Mouse (Mus musculus) thymus, postnatal 25 days (tissue): Measurements from ENCODE around the gene Ephb1.

Experiments used
- DNase-seq: peaks from one replicate; pipeline ENCODE4 v3.0.0; 2022

Ephb1 gene

DNA sequence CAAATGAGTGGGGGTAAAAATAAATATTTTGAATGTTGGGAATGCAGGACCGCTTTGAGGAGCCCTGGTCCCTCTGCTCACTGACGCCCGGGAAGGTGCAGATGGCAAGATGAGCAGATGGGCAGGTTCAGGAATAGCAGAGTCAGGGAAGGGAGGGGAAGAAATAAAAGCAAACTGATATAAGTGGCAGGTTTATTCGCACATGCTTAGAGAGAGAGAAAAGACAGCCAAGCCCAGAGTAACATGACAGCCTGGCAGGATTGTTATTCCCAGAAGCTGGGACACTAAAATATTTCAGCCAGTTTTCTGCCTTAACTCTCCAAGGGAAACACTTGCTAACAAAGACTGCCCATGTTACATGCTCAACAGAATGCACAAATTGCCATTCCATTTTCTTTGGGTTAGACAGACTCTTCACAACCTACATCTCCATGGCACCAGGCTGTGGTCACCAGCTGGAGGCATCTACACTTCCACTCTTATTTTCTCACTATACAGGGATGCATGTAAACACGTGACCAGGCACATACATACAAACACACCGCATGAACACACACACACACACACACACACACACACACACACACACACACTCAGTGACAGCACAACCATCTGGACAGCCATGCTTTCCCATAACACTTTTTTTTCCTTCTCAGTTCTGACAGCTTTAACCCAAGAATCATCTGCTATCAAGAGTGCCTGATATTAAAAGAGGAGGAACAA is 315.3 kb downstream of the Ephb1 start:
- no peak for DNase-seq

DNA sequence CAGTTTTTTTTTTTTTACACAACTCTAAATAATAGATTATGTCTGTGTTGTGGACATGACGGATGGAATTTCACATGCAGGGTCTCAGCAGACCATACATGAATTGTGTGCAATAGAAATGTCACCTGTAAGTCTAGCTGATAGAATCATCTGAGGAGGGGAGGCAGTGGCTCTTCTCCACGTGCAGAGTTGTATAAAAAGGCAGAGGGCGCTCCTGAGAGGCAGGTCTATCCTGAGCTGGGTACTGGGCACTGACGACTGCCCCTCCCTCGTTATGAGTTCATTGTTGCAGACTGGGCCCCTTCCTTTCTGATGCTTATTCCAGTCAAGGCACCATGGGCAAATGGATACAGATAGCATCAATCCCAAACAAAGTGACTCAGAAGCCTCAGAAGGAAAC is 318.4 kb downstream of the Ephb1 start:
- no peak for DNase-seq

DNA sequence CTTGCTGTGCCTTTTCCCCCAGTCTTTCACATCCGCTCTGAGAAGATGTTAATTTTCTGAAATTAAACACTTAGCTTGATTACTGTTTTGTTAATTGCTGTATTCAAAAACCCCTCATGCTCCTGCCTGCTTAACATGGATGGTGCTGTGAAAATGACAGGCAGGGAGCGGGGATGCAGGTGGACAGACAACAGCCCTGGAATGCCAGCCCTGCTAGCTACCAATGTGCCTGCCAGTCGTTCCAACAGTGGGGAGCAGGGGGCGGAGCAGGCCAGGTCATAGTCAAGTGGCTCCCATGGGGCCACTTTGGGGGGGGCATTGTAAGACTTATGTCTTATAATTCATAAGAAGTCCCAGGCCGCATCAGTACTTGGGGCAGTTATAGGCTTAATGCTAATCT is 321.3 kb downstream of the Ephb1 start:
- DNase-seq, result no peak

DNA sequence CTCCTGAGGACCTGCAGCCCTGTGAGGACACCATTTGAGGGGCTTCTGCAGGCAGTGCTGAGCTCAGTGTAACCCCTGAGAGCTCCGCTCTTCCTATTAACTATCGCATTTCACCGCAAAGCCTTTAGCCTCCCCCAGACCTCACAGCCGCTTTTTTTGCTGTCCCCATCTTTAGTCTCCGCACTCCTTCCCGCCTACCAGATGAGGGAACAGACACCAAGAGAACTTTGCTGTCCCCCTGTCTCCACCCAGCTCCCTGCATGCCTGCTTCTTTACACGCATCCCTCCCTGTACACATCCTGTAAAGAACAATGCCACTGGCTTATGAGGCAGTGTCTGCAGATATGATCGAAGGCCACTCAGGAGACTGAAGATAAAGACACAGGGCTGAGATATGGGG is 322.1 kb downstream of the Ephb1 start:
- DNase-seq, result no peak

DNA sequence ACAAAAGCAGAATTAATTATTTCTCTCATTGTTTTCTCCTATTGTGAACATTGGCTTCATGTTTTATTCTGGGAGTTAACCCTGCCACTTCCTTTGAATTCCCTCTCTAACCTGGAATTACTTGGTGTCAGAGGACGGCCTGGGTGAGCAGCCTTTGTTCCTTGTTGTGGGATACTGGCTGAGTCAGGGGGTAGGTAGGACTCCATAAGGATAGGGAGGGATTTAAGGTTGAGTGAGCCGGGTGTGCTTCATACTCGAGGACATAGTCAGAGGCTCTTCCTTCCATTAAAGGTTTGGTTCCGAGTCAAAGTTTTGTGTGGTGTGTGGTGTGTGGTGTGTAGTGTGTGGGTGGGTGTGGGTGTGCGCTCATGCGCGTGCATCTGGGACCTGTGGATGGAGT is 324.8 kb downstream of the Ephb1 start:
- DNase-seq, result no peak

DNA sequence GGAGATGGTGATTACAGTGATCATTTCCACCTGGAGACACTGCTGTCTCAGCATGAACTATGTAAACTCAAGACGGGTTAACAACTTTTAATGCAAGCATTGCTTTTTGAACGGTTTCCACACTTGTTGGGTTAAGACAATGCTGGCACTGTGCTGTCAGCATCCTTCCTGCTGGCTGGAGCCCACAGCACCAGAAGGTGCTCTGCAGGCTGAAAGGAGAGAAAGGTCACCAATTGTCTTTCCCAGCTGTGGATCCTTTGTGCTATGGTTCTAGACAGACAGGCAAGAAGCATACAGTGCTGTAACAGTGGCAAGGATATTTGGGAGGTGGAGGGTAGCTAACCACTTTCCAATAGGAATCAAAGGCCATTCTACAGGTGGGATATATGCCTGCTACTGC is 328.4 kb downstream of the Ephb1 start:
- DNase-seq, result no peak

DNA sequence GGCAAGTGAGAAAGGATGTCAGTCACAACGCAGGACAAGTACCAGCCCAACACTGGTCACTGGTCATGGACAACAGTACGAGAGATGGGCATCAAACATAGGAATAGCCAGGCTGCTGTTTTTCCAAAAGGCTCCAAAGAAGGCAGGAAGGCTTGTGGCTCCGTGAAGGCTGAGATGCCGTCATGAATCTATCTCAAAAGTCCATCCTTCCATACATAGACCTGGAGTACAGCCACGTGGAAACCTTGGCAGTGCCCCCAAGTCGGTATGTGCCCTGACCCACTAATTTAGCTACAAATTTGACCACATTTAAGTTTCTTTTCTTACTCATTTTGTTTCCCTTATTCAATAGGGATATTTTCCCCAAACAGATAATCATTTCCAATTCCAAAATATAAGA is 329.4 kb downstream of the Ephb1 start:
- DNase-seq, result no peak

DNA sequence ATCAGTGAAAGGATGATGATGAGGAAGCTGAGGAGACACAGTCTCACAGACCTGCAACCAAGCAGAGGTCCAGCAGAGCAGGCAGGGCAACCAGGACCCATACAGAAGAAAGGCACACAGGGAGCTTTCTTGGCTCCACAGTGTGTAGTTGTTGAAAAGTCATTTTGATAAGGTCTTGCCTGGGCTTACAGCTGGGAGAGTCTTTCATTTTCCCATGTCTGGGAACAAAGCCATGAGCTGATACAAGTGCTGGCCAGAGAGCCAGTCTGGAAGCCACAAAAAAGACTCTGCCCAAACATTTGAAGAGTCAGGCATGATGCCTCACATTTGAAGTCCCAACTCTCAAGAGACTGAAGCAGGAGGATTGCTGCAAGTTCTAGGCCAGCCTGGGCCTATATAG is 339.0 kb downstream of the Ephb1 start:
- DNase-seq, result no peak

DNA sequence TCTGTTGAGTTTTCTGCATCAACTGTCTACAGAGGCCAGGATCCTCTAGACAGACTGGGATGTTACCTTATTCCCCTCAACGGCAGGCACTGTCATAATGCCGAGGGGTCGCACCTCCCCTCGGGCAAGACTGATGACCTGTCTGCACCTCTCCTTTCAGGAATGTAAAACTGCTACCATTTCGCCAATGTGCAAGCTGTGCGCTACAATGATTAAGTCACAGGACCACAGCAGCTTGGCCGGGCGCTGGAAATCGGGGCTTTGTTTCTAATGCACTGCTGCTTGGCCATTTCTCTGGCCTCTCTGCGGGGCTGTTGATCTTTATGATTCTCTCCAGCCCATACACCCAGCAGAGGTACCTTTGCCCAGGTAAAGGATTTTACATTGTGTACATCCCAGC is 346.8 kb downstream of the Ephb1 start:
- no peak for DNase-seq

DNA sequence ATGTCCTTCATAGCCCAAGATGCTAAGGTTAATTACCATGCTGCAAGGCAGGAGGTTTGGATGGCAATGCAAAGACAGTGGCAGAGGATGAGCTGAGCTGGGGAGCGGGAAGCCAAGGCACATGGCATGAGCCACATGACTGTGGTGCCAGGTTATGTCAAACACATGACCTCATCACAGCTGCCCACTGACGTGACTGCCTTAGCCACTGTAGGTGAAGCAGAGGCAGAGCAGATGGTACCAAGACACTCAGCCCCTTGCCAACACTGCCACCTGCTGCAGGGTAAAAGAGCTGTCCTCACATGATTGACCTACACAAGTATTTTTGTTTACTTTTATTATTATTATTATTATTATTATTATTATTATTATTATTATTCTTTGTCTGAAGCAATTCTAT is 348.0 kb downstream of the Ephb1 start:
- DNase-seq, result no peak

DNA sequence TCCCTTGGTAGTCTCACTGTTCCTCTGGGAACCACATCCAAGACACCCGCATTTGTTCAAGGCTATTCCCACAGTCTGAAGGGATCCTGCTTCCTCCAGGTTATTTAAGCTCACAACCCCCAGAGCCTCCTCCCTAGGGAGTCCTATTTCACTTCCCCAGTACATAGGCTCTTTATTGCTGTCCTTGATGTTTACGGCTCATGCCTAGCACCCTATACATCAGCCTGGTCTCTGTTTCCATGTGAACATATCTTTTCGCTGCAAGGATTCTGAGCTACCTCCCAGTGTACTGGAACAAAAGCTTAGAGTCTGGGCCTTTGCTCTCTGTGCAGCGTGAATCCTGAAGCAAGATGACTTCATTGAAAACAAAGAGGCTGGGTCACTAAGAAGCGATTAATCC is 351.6 kb downstream of the Ephb1 start:
- DNase-seq, result no peak

DNA sequence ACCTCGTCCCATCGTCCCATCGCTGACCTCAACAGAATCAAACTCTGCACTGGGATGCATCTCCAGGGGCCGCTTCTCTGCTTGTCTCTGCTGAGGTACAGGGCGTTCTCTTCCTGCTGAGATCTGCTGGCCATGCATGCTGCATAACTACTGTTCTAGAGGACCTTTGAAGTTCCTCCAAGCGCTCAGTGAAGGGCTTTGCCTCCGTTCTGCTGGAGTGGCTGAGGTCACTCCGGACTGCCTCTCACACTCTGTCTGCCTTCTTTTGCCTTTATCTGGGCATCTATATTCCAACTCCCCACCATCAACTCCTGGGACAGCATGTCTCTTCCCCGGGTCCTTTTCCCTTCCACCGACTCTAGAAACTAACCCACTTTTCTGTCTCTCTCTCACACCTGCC is 352.3 kb downstream of the Ephb1 start:
- no peak for DNase-seq

DNA sequence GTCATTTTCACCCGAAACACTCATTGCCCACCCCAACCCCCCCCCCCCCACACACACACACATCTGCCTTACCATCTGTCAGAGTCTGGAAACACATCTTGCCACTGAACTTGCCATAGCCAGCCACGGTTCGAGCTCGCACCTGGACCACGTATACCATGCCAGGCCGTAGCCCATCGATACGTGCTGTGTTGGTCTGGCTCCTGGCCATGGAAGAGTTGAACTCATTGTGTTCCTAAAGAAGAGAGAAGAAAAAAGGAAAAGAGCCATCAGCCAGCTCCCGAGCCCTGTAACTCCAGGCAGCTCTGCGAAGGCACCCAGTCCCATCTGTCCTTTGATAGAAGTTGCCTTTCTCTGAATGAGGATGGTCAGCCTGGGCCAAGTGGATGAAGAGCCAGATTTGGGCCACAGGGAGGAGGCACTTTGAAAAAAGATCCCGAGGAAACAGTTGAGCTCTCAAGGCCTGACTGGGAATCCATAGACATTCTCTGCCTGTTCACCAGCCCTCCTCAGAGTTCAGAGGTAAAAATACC is 352.8 kb downstream of the Ephb1 start:
- no peak for DNase-seq

DNA sequence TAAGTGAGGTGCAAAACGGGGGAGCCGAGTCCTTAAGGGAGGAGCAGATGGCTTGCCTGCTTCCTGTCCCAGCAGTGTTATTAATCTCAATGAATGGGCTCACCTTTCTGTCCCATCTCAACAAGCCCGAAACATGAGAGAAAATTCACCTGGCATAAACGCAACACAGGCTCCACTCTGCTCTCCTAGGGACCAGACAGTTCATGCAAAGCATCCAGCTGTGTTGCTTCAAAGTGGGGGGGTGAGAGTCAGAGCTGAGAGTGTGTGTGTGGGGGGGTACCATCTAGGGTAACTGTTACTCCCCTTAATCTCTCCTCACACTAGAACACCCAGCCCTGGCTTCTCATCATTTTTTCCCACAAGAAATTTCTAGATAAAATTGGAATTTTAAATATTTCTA is 354.8 kb downstream of the Ephb1 start:
- no peak for DNase-seq

DNA sequence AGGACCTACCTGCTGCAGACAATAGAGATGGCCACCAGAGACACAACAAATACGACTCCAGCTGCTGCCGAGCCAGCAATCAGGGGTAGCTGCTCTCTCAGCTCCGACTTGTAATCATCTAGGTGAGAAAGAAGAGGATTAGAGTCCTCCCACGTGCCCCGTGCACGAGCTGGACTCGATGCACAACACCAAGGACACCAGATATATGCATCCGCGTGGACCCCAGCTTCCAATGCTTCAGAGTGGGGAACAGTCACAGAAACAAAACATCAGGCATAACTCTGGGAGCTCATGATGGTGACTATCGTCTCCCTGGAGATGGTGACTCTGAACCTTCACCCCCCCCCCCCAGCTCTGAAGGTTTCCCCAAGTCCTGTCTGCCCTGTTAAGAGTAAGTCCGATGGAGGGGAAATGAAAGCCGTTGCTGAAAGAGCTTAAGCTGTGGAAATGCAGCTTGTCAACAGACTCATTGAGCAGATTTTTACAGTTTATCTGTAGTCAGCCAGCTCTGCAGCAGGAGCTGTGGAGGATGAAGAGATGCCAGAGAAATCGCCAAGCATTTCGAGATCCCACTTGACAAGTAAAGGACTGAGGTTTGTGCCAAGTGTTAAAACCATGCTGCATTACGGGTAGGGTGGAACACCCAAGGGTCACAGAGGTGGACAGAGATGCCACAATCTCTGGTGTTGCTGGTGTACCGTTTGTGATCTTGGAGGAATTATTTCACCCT is 357.6 kb downstream of the Ephb1 start:
- DNase-seq, result no peak

DNA sequence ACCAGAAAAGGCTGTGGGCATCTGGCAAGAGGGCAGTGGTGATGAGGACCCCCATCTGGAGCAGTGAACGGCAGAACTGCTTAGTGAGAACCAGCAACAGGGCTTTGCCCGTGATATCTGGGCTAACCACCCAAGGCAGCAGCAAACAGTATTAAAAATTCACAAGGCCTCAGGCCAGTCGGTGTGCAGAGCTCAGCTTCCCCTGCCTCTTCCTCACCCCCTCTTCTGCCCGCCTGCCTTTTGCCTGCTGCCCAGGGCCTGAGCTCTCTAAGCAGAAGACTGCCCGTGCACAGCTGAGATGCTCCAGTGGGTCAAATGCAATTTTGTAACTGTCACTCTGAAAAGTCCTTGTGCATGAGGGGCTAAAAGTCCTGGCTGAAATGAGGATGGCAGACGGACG is 358.3 kb downstream of the Ephb1 start:
- DNase-seq, result no peak

DNA sequence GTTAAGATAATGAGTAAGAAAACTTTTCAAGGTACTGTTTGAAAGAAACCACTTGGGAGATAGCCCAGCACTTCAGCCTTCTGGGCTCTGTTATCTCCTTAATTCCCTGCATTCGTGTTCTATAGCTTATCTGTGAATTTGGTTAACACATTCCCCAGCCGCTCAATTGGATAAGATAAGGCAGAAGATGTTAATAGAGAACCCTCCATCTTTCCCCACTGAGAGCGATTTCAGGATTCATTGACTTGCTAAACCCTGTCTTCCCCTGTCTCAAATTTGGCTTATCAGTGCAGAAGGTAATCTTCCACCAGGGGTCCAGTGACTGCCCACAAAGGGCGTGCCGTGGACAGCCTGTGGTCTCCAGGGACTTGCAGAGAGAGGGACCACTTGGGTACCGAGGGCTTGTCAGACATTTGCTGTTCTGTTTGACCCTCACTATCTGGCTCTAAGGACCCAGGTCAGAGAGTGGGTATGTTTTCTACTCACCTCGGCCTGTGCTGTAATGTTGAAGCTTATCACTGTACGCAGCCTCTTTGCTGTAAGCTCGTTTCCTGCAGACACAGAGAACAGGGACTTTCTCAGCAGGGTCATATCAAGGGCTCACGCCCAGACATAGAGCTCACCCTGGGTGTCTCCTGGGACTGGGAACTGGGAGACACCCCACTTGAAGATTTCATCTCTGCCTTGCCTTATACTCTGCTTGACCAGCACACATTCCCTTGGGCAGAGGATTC is 358.9 kb downstream of the Ephb1 start:
- DNase-seq, result no peak

DNA sequence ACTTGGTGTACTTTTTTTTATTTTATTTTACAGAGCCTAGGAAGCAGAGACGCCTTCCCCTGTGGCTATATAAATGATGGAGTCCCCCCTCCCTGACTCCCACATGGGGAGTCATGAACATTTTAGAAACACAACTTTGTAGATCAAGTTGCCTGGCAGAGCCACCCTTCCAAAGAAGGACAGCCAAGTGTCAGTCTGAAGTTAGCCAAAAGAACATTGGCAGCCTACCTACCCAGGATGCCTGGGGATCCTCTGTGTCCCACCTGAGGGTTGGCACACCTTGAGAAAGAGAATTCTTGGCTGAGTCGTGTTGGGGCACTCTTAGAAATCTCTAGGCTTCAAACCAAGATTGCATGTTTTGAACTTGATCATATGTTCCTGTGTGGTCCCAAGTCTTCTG is 360.4 kb downstream of the Ephb1 start:
- DNase-seq, result no peak

DNA sequence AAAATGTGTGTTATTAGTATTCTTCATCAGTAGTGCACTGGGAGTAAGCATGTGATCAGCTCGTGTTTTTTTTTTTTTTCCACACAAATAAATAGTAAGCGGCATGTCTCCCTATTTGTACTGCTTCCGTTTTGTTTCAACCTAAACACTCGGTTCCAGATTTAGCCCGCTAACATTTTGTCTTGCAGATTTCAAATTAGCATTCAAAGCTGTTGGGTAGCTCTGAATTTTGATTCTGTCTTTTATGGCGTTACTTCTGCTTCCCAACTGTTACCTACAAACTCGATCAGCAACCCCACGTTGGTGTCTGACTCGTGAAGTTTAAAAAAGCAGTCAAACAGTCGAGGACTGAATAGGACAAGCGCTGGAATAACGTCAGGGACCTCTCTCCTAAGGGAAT is 363.7 kb downstream of the Ephb1 start:
- no peak for DNase-seq

DNA sequence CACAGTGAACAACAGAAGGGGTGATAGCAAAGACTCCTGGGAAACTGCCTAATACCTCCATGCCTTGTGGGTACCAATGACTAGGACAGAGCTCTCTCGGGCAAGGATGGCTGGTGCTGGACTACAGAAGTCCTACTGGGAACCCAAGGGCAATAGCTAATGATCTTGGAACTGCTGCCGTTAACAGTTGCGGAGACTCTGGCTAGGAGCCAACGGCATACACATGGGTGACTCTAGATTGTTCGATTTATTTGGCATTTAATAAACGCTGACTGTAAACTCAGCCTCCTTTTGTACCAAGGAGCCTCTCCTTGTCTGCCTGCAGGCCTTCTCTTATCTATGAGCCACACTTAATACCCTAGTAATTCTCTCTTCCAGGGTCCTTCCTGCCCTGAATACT is 364.5 kb downstream of the Ephb1 start:
- DNase-seq, result no peak

DNA sequence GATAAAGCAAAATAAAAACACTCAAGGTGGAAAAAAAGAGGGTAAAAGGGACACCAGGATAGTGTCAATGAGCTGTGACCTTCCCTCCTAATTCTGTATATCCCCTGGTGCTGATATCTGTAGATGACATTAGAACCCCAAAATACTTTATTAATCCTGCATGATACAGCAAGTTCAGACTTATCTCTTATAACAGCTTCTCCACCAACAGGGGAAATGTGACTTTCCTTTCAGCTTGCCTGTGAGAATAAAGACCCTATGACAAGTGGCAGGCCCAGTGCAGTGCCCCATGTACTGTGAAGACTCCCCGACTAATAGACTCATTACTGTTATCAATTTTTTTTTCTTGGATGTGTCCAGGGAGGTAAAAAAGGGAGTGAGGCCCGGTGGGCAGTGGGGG is 367.6 kb downstream of the Ephb1 start:
- DNase-seq, result no peak

DNA sequence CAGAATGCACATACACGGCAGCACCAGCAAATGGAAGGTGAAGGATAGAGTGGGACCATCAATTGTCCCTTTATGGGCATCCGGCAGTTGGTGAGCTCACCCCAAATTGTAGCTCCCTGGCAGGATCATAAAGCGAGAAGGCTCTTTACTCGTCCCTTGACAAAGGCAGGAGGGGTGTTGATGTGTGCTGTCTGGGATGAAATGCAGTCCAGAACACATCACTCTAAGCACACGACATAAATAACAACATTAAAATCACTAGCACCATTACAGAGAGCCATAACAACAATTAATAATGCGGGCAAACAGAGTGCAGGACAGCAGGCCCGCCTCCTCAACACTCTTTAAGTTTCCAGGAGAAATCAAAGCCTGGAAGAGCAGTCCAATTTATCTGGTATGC is 372.1 kb downstream of the Ephb1 start:
- DNase-seq, result no peak

DNA sequence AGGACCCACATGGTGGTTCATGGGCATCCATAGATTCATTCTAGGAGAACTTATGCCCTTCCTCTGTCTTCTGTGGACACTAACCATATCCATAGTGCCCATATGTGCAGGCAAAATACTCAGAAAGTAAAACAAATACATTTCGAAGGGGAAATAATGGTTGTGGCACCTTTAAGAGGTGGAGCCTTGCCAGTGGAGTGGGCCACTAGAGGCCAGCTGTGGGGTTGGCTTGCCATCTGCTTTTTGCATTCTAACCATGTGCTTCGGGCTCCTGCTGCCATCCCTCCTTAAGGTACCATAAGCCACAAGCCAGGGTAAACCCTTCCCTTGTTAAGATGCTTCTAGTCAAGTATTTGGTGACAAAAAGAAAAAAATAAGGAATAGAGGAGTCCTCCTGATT is 373.3 kb downstream of the Ephb1 start:
- DNase-seq, result no peak

DNA sequence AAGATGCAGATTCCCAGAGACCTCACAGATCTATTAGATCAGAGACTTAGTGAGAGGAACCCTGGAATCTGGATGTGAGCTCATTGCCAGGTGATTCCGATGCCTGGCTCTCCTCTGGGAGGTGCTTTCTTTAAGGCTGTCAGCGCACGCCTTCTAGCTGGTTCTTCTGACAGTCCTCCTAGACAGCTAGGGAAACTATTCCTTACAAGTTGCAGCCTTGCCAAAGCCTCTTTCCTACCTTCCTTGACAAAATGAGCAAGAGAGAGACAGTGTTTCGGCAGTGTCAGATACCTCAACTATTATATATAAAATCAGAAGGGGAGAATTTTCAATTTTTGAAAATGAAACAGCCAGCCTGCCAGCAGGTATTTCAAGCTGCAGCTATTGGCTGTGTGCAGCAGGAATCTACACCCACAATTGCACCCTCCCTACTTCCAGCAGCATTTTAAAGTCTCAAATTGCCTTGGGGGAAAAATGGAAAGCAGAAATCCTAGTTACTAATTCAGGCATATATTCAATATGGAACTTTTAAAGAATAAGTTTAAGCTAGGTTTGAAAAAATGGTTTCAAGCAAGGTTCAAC is 377.5 kb downstream of the Ephb1 start:
- DNase-seq, result no peak
